Mouse (Mus musculus) embryo, embryonic 10 days (tissue): ENCODE measurements around the gene Gsk3b.
A peak's percentile ranks its signal among the peaks of the same experiment; 100 is the strongest.
"Not testable (repeated sequence)": the region's sequence is repeated elsewhere in the genome, so short reads cannot be mapped to it uniquely, and the experiment has no call there.

Experiments used
- DNase-seq: peaks from one replicate; pipeline ENCODE4 v3.0.0-alpha.2; 2015; ENCODE audit warnings: low spot score

The Gsk3b gene

GRCm38 (mm10) chr16:38088629-38089446, at the start of gene Gsk3b:
Gene Gsk3b, plus strand, starts transcription at chr16:38089001.
- DNase-seq, result peak; percentile 98

- DNase-seq, result no peak
Measured at GRCm38 (mm10) chr16:38042160-38042559, 46.6 kb upstream of the Gsk3b start.

DNA sequence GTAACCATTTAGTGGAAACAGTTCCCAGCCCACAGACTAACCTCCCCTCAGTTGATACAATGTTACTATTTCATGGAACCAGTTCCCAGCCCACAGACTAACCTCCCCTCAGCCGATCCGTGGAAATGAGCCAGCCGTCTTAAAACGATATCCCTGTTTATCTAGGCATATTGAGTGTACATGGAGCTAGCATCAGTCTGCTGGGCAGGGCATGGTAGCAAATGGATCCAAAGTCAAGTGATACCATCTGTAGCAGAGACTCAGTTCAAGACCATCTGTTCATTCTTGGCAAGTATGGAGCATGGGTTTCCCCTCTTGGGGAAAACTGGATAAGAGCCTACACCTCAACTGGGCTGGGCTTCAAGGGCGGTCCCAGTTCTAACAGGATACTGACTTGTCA, 44.2 kb upstream of the Gsk3b start:
- DNase-seq, result no peak

DNA sequence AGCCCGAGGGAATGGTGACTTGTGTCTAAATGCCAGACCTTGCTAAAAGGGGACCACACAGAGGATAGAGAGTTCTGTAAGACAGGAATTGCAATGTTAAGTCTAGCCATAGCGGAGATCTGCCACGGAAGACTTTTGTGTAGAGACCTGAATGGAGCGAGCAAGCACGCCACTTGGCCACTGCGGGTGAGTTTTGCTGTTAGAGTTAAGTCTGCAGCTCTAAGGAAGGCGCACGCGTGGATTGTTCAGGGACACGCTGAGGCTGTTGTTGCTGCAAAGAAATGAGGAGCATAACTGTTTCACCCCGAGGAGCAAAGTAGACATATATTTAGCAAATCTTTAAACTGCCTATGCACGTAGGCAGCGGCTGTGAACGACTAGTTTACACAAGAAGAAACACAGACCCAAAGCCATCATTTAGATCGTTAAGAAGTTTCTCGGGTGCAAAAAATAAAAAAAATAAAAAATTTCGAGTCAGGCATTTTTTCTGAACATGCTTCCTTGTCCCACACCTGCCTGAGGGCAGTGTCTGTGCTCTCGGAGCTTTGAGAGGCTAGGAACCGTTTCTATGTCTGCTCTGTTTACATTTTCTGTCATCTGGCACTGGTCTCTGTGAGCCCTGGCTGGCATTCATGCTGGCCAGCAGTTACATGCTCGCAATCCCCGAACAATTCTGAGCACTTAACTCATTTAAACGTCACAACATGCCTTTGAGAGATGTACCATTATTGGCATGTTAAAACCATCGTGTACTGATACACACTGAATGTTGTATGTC, 40.8 kb upstream of the Gsk3b start:
- DNase-seq, result no peak

DNA sequence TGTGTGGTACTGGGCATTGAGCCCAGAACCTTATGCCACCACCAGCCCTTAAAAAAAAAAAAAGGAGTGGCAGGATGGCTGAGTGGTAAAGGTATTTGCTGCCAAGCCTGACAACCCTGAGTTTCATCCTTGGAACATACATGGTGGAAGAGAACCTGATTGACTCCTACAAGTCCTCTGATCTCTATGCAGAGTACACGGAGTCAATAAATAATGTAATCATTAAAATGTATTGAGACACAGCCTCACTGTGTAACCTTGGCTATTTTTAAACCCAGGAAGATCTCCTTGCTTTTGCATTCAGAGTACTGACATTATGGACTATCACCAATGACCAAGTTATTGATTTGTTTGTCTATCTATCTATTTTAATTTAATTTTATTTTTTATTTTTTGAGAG, 30.9 kb upstream of the Gsk3b start:
- DNase-seq, result no peak

DNA sequence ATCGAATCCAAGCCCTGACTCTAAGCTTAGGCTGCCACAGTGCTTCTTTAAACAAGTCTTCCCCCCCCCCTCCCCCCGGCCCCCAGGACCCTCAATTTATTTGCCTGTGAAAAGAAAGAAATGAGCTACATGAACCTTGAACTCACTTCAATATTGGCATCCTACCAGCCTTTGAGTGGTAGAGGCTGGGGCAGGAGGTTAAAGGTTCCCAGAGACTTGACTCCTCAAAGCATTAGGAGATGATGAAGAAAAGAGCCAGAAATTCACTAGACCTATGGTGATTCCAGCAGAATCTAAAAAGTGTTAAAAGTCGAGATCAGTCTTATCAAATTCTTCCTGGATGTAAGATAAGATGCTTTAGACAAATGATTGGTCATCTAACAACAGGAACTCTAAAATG, 30.0 kb upstream of the Gsk3b start:
- DNase-seq, result no peak

DNA sequence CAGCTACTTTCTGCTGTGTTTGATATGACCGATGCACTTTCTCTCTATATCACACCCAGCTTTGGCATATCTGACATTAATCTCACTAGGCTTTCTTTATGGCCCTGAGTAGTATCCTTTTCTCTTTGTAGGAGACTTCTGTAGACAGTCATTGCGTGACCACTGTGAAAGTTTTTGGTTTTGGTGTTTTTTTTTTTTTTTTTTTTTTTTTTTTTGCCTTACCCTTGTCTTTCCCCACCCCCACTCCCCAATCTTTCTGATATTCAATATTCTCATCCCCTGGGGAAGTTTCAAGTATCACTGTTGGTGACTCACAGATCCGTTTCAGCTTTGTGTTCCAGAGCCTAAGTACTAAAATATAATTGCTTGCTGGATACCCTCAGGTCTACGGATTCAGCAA, 29.2 kb upstream of the Gsk3b start:
- no peak for DNase-seq

DNA sequence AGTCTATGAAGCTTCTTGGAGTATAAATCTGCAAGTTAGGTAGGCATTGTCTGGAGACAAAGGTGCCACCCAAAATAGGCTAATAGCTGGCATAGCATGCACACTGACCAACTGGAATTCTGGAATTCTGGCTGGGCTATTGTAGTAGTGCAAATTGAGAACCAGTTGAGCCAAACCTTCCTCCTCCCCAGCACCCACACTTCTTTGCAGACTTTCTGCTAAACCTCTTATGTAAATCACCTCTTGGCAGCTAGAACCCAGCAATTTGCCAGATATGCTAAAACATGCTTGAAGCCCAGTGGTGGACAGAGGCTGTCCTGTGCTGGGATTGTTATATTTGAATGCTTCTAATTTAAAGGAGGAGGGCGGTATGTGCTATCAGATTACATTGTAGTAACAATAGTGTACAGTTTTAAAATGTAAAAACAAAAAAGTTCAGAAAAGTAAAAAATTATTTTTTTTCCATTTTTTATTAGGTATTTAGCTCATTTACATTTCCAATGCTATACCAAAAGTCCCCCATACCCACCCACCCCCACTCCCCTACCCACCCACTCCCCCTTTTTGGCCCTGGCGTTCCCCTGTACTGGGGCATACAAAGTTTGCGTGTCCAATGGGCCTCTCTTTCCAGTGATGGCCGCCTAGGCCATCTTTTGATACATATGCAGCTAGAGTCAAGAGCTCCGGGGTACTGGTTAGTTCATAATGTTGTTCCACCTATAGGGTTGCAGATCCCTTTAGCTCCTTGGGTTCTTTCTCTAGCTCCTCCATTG, 14.8 kb upstream of the Gsk3b start:
- not testable (repeated sequence) for DNase-seq

GRCm38 (mm10) chr16:38080201-38080600, 8.6 kb upstream of the Gsk3b start:
- no peak for DNase-seq

DNA sequence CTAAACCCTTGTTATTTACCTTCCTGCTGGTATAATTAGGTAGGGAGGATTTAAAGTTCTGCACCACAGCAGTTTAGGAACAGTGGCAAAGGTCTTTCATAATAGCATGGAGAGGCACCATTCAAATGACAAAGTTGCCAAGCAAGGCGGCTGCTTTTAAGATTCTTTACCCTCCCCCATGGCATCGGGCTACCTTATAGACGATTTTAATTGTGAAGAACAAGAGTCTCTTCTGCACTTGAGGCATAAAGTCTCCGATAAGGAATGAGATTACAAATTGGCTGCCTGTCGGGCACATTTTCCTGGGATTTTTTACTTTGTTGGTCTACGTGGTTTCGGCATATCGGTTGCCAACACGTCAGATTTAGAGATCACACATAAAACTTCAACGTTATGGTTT, 1.6 kb upstream of the Gsk3b start:
- DNase-seq, result peak; percentile 29

GRCm38 (mm10) chr16:38087645-38088125, 1.1 kb upstream of the Gsk3b start:
- peak; percentile 57 for DNase-seq

- peak; percentile 79 for DNase-seq
Measured at GRCm38 (mm10) chr16:38088126-38088628, 624 bp upstream of the Gsk3b start.

GRCm38 (mm10) chr16:38089447-38090170, 808 bp downstream of the Gsk3b start:
- peak; percentile 78 for DNase-seq

DNA sequence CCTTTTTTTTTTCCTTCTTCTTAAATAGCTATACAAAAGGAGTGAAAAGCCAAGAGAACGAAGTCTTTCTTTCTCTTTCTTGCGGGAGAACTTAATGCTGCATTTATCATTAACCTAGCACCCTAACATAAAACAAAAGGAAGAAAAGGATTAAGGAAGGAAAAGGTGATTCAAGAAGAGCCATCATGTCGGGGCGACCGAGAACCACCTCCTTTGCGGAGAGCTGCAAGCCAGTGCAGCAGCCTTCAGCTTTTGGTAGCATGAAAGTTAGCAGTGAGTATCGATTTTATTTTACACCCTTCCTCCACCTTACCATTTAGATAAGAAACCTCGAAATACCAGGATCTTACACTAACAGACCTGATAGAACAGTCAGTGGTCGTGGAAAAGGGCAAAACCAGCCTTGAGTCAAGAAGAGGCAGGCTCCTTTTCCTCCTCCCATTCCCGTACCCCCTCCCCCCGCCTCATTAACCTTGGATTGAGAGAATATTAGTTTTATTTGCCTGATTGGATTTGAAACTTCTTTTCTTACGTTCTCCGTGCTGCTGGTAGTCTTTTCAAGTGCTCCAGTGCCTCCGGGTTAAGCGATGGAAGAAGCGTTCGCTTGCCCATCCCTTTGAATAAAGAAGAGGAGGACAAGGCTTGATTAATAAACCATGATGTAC, 1.7 kb downstream of the Gsk3b start:
- peak; percentile 34 for DNase-seq

- peak; percentile 25 for DNase-seq
Measured at GRCm38 (mm10) chr16:38091041-38091440, 2.2 kb downstream of the Gsk3b start.

DNA sequence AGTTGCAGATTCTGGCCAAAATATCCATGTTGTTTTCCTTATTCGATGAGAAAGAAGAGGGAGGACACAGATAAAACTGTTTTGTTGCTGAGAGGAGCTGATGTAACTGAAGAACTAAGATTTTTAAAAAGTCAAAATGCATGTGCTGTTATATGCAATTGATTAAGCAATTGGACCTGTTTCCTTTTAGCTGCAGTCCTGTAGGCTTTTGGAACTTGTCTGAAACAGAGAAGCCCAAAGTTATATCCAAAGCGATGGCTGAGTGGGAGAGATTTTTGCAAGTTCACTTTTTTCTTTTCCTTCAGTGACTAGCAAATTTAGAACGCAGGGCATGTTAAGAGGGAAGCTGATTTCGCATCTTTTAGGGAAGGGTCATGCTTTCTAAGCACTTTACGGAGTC, 2.9 kb downstream of the Gsk3b start:
- no peak for DNase-seq

DNA sequence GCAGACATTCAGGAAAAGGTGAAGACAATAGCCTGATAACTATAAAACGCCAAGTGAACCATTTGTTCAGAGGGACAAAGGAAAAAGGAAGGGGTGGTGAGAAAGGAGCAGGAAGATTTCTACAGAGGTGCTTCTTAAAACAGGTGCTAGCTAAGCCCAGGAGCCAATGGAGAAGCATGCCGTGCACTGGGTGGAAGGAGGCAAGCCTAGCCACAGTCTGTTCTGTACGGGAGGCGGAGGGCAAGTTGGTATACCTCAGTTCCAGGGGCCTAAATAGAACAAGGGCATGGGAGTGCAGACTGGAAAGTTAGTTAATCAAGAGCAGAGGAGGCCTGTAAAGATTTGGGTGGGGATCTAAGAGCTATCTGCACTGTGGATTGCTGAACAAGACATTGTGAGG, 3.8 kb downstream of the Gsk3b start:
- DNase-seq, result peak; percentile 44

GRCm38 (mm10) chr16:38095181-38095851, 6.5 kb downstream of the Gsk3b start:
- no peak for DNase-seq

DNA sequence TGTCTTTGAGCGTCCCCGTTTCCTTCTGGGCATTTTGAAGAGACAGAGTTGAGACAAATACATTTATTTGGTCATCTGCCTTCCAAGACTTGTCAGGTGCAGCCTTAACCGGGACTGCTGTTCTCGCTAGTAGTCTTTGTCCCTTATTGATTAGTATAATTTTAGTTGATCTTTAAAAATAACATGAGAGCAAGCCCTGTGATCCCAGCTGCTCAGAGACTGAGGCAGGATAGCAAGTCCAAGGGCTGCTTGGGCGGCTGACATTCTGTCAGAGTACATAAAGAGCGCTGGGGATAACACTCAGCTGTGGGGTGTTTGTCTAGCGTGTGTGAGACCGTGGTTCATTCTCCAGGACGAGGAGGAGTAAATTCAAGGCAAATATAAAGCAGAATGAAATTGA, 8.7 kb downstream of the Gsk3b start:
- no peak for DNase-seq

GRCm38 (mm10) chr16:38099325-38099724, 10.5 kb downstream of the Gsk3b start:
- DNase-seq, result no peak
